Mouse (Mus musculus) myocyte (in vitro differentiated cells): Measurements from ENCODE around the gene BC028528. TPM values are rescaled to one million over a fixed set of nuclear protein-coding genes. Genes with fewer than 3 reads are reported as not detected.
"Not testable (repeated sequence)": the region's sequence is repeated elsewhere in the genome, so short reads cannot be mapped to it uniquely, and the experiment has no call there.

Experiments
- H3K27me3 ChIP-seq: one replicate; pipeline ENCODE4 v1.6.1; 2011; ENCODE audit not compliant: control insufficient read depth, insufficient read depth, insufficient read length
- H3K36me3 ChIP-seq: one replicate; pipeline ENCODE4 v1.6.1; 2011; ENCODE audit not compliant: control insufficient read depth, insufficient read depth
- H3K4me2 ChIP-seq: one replicate; pipeline ENCODE4 v1.6.1; 2011; ENCODE audit warnings: low read depth, control low read depth
- H3K4me3 ChIP-seq: one replicate; pipeline ENCODE4 v1.5.1; 2011; ENCODE audit warnings: mild to moderate bottlenecking, control low read depth, moderate library complexity
- H3K79me2 ChIP-seq: one replicate; pipeline ENCODE4 v1.6.1; 2011; ENCODE audit not compliant: control insufficient read depth, insufficient read depth
- H3ac ChIP-seq: one replicate; pipeline ENCODE4 v1.6.1; 2011; ENCODE audit not compliant: control insufficient read depth, insufficient read length
- CEBPB ChIP-seq: IDR thresholded peaks from 2 replicates; pipeline ENCODE4 v1.6.1; 2011; ENCODE audit warnings: mild to moderate bottlenecking, moderate library complexity; ENCODE audit not compliant: poor library complexity, insufficient read depth, severe bottlenecking
- E2F4 ChIP-seq: IDR thresholded peaks from one replicate; pipeline ENCODE4 v1.6.1; 2011; ENCODE audit warnings: mild to moderate bottlenecking, control low read depth, moderate library complexity; ENCODE audit not compliant: insufficient read depth
- MAX ChIP-seq: IDR thresholded peaks from one replicate; pipeline ENCODE4 v1.6.1; 2011; ENCODE audit warnings: low read depth, mild to moderate bottlenecking, control low read depth
- MYOD1 ChIP-seq, 3 experiments: IDR thresholded peaks; one replicate each; pipeline ENCODE4 v1.6.1; 2011; ENCODE audit warnings: control low read depth in 2 of 3, low read depth in 2 of 3, mild to moderate bottlenecking in 2 of 3, moderate library complexity in 1 of 3; ENCODE audit not compliant: insufficient read length in 2 of 3, control insufficient read depth in 1 of 3
- MYOG ChIP-seq, 3 experiments: IDR thresholded peaks; one replicate each; pipeline ENCODE4 v1.6.1; 2011; ENCODE audit warnings: control low read depth in 2 of 3, low read depth in 2 of 3, mild to moderate bottlenecking in 2 of 3; ENCODE audit not compliant: insufficient read length in 2 of 3, control insufficient read depth in 1 of 3, insufficient read depth in 1 of 3
- POLR2A ChIP-seq: IDR thresholded peaks from one replicate; pipeline ENCODE4 v1.6.1; 2011; ENCODE audit warnings: low read depth, mild to moderate bottlenecking, control low read depth, moderate library complexity; ENCODE audit not compliant: insufficient read length
- POLR2AphosphoS2 ChIP-seq: IDR thresholded peaks from one replicate; pipeline ENCODE4 v1.6.1; 2011; ENCODE audit warnings: low read depth, control low read depth; ENCODE audit not compliant: insufficient read length
- REST ChIP-seq: IDR thresholded peaks from one replicate; pipeline ENCODE4 v1.6.1; 2011; ENCODE audit warnings: mild to moderate bottlenecking, control low read depth, moderate library complexity; ENCODE audit not compliant: insufficient read depth, insufficient read length
- SRF ChIP-seq: IDR thresholded peaks from one replicate; pipeline ENCODE4 v1.6.1; 2011; ENCODE audit warnings: low read depth; ENCODE audit not compliant: control insufficient read depth, insufficient read length
- TCF12 ChIP-seq: IDR thresholded peaks from one replicate; pipeline ENCODE4 v1.6.1; 2011; ENCODE audit warnings: mild to moderate bottlenecking, control low read depth; ENCODE audit not compliant: poor library complexity, insufficient read depth, severe bottlenecking
- TCF3 ChIP-seq: IDR thresholded peaks from one replicate; pipeline ENCODE4 v1.6.1; 2011; ENCODE audit warnings: low read depth, control low read depth; ENCODE audit not compliant: insufficient read length
- USF1 ChIP-seq: IDR thresholded peaks from one replicate; pipeline ENCODE4 v1.6.1; 2011; ENCODE audit warnings: low read depth, mild to moderate bottlenecking, control low read depth, moderate library complexity
- polyA plus RNA-seq: library from polyadenylated mRNA; unstranded; fragments of >200 nt; fragmentation: generic; extraction: Trizol; gene quantifications from one replicate; pipeline ENCODE4 v1.2.1, GENCODE M21; 2012; ENCODE audit warnings: missing spikeins

BC028528 gene
- polyA plus RNA-seq, 1 experiment, result 11.3 TPM

GRCm38 (mm10) chr3:95894317-95895160 is 2.7 kb upstream of the BC028528 start:
- Histone ChIP-seq H3ac (no peak overlapping the region), H3K79me2 (peaks cover 14% of the 10 kb centered on the region), H3K4me3 (peak overlapping the region; percentile 81), H3K27me3 (no peaks in the 10 kb centered on the region), H3K36me3 (no peaks in the 10 kb centered on the region), H3K4me2 (peak overlapping the region; percentile 71)
- TF ChIP-seq E2F4 (no peak), MYOD1 (IDR thresholded peaks at IDR 0.05; ENCODE audit: control insufficient read depth in 1 of 3, insufficient read length in 2 of 3, low read depth in 2 of 3) (no peak), USF1 (no peak), POLR2AphosphoS2 (no peak), REST (no peak), SRF (no peak), POLR2A (no peak), TCF3 (no peak), TCF12 (no peak), MYOG (IDR thresholded peaks at IDR 0.05; ENCODE audit: control insufficient read depth in 1 of 3, insufficient read depth in 1 of 3, insufficient read length in 2 of 3, low read depth in 2 of 3) (no peak), MAX (no peak), CEBPB (no peak)

- H3K27me3 ChIP-seq, H3K36me3 ChIP-seq, H3ac ChIP-seq: not testable (repeated sequence)
- H3K4me3 ChIP-seq, result peak within 1 kb of the TSS; percentile 81
- H3K79me2 ChIP-seq, result peaks cover 14% of the 10 kb centered on the region
- peak within 1 kb of the TSS; percentile 91 for H3K4me2 ChIP-seq
Measured at GRCm38 (mm10) chr3:95893606-95894316, 2.0 kb upstream of the BC028528 start, which contains the start of gene Aph1a. Gene Aph1a (plus strand): TSS chr3:95893969.

- TF ChIP-seq MYOD1 (IDR thresholded peaks at IDR 0.05; ENCODE audit: control insufficient read depth in 1 of 3, insufficient read length in 2 of 3, low read depth in 2 of 3) (no peak), MYOG (IDR thresholded peaks at IDR 0.05; ENCODE audit: control insufficient read depth in 1 of 3, insufficient read depth in 1 of 3, insufficient read length in 2 of 3, low read depth in 2 of 3) (no peak)
- Histone ChIP-seq H3ac (no peak overlapping the region), H3K4me3 (peak overlapping the region; percentile 81), H3K79me2 (peaks cover 14% of the 10 kb centered on the region), H3K27me3 (no peaks in the 10 kb centered on the region), H3K36me3 (peaks cover 1% of the 10 kb centered on the region), H3K4me2 (peak overlapping the region; percentile 91)
Measured at GRCm38 (mm10) chr3:95893126-95893525, 1.3 kb upstream of the BC028528 start.

- H3K4me2 ChIP-seq, result peak overlapping the region; percentile 91
- no peaks in the 10 kb centered on the region for H3K27me3 ChIP-seq
- no peak overlapping the region for H3ac ChIP-seq
- TF ChIP-seq E2F4 (no peak), MYOD1 (IDR thresholded peaks at IDR 0.05; ENCODE audit: control insufficient read depth in 1 of 3, insufficient read length in 2 of 3, low read depth in 2 of 3) (no peak), POLR2A (no peak), POLR2AphosphoS2 (no peak), MAX (no peak), SRF (no peak), TCF12 (no peak), CEBPB (no peak), MYOG (IDR thresholded peaks at IDR 0.05; ENCODE audit: control insufficient read depth in 1 of 3, insufficient read depth in 1 of 3, insufficient read length in 2 of 3, low read depth in 2 of 3) (no peak), REST (no peak), USF1 (no peak), TCF3 (no peak)
- peaks cover 4% of the 10 kb centered on the region for H3K36me3 ChIP-seq
- H3K79me2 ChIP-seq, result peaks cover 14% of the 10 kb centered on the region
- peak overlapping the region; percentile 81 for H3K4me3 ChIP-seq
Measured at GRCm38 (mm10) chr3:95892066-95893052, 554 bp upstream of the BC028528 start.
